Mouse (Mus musculus) embryo, embryonic 11.5 days (tissue): ENCODE results near the gene Pdgfa.

Experiments
- DNase-seq: peaks from one replicate; pipeline ENCODE4 v3.0.0-alpha.2; 2012; ENCODE audit warnings: low read depth, low spot score

Pdgfa gene

DNA sequence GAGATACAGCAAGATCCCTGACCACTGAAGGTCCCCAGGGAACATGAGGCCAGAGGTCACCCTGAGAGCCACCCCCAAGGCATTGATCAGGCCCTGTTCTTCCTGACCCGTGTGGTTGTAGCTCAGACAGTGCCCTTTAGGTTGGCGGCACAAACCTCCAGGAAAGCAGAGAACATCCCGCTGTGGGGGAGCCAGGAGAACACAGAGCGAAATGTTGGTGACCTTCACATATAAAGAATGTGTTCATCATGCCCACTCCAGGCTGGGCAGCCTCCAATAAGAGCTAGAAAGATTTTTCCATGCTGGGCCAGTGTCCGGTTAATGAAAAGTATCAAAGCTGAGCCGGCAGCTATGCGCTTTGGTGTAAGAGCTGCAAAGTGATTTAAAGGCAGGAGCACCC lies 43.2 kb downstream of the Pdgfa start:
- no peak for DNase-seq

GRCm38 (mm10) chr5:138952969-138953368 lies 44.2 kb downstream of the Pdgfa start:
- DNase-seq = no peak

GRCm38 (mm10) chr5:138951305-138951704 lies 45.9 kb downstream of the Pdgfa start:
- DNase-seq = no peak

DNA sequence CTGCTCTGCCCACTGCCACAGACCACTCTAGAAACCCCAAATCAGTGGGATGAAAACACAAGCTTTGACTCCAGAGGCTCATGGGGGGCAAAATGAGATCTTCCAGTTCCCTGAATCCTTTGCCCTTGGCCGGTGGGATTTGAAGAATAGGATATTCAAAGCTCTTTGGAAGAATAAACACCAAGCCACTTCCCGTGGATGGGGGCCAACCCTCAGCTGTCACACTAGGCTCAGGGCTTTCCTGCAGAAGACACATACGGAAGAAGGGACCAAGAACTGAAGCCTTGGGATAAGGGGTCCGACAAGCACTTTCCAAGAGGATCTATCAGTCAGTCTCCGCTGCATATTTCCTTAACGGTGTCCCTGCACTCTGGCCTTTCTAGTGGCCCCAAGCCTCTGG lies 48.0 kb downstream of the Pdgfa start:
- DNase-seq = no peak

- no peak for DNase-seq
These were observed 48.9 kb downstream of the Pdgfa start for GRCm38 (mm10) chr5:138948031-138948980.

DNA sequence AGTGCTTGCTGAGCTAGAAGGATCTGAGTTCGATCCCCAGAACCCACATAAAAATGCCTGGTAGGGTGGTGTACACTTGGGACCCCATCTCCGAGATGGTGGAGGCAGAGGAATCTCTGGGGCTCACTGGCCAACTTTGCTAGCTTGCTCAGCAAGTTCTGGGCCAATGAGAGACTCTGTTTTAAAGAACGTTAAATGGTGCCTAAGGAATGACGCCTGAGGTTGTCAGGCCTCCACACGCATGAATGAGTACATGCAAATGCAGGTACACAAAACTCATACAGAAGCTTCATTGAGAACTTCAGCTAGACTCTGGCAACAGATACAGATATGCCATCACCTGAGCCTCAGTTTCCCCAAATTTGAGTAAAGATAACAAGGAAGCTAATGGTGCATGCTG lies 49.7 kb downstream of the Pdgfa start:
- no peak for DNase-seq

- no peak for DNase-seq
These were observed 50.2 kb downstream of the Pdgfa start for GRCm38 (mm10) chr5:138946931-138947330.

DNA sequence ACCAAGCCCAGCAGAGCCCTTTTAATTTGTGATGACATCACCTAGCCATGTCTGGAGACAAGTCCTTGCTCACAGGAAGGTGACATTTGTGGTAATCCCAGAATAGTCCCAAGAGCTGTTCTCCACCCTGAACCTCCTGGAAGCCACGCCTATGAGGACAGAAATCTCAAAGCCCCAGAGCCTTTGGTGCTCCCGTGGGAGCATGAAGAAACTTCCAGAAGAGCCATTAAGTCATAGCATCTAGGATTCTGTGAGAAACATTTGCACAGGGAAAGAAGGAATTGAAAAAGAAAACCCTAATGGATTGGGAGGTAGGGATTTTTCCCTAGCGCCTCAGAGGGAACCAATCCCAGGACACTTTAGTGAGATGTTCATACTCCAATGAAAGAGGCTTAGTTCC lies 52.2 kb downstream of the Pdgfa start:
- no peak for DNase-seq

- no peak for DNase-seq
These were observed 52.6 kb downstream of the Pdgfa start for GRCm38 (mm10) chr5:138944551-138944950.

DNA sequence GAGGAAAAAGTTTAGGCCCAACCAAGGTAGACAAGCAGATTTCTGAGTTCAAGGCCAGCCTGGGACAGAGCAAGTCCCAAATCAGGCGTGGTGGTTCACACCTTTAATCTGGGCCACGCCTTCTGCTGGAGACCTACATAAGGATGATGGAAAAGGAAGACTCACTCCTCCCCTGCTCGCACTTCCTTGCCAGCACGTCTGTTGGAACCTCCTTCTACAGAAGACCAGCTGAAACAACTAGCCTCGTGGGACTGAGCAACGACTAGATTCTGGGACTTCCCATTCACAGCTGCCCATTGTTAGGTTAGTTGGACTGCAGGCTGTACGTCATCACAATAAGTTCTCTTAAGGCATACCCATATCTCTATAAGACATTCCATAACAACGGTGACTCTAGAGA lies 55.3 kb downstream of the Pdgfa start:
- no peak for DNase-seq

GRCm38 (mm10) chr5:138940576-138940975 lies 56.6 kb downstream of the Pdgfa start:
- no peak for DNase-seq

DNA sequence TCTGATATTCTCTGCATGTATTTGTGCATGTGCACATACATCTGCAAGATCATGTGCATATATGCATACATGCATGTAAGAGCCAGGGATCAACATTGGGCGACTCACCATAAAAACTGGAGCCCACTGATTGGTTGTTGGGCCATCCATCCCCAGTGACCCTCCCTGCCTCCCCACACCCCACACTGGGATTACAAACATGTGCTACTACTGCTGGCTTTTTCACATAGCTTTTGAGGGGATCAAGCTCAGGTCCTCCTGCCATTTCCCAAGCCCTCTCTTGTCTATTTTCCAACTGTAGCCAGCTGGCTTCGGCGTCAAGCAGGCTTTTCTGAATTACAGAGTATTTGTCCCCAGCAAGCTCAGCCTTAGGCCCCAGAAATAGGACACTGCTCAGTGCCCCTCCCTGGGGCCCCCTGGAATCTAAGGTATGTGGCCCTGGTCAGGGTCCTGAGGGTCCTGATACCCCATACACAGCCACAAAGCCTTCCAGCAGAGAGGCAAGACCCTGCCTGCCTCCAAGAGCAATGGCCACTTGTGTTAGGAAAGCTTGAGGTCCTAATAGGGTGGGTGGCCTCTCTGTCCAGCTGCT lies 58.5 kb downstream of the Pdgfa start:
- no peak for DNase-seq

DNA sequence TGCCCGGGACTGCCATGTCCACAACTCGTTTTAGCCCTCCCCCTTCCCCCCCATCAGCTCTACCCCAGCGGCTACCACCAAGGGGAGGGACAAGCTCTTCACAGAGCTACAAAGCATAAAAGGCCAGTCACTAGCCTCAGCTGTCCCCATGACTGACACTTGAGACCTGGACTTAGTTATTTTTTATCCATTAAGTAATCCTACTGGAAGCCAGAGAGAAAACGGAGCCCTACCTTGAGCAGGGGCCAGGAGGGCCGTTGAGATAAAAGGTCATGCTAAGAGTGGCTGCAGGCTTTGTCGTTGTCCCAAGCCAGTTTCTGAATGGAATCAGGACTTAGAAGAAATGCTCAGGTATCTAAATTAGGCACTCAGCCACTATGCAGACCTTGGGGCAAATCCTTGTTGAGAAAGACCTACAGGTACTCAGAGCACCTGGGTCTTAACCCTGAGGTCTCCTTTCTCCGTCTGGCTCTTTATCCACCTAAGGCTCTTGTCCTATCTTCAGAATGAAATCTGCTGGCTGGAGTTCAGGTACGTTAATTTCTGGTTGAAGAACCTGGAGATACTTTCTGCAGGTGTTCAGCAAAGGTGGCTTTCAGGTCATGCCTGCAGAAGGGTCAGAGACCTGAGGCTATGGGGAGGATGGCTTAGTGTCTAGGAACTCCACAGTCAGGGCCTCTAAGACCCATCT lies 60.6 kb downstream of the Pdgfa start:
- no peak for DNase-seq

DNA sequence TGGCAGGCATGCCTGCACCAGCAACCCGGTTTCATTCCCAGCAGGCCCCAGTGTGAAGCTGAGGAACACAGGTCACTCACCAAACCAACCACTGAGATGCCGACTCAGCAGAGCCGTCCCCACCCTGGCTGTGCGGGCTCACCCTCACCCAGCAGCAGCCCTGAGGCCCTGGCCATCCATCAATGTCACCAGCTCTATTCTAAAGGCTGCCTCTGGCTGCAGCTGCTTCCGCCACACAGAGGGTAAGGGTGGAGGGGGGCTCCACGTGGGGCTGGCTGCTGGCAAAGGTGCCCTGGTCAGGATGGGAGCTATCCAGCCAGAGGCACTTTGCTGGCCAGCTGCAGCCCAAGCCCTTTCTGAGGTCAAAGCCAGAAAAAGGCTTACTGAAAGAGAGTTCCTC lies 62.6 kb downstream of the Pdgfa start:
- no peak for DNase-seq

DNA sequence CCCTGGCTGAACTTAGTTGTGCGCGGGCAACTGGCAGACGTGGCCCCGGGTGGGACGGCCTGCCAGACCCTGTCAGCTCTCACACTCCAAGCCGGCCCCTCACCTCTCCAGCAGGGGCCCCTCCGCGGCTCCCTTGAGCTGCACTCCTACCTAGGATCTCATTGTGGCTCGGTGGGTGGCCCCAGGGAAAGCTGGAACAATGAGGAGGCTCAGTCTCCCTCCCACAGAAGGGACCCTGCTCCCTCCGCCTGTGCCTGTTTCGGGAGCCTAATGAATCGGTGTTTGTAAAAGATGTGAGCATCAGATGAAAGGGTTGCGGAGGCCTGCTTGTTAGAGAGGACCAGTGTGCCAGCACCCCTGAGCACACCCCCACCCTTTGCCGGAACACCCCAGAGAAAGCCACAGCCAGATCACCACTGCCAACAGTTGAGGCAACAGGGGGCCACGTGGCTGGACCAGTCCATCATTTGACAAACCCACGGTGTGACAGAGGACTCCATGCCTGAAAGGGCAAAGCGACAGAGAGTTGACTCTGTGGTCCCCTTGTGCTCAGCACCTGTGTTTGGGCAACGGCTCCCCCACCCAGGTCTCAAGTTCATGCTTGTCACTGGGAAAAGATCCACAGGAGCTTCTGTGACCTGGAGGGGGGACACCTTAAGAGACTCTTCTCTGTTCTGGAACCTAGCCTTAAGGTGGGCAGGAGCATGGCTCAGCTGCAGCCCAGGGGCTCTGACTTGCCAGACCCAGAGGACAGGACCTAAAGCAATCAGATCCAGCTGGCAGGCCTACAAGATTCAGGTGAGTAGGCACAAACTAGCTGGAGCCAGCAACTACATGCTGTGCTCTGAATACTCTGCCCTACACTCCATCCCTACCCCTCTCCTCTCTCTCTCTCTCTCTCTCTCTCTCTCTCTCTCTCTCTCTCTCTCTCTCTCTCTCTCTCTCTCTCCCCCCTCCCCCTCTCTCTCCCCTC lies 64.4 kb downstream of the Pdgfa start:
- DNase-seq = no peak

DNA sequence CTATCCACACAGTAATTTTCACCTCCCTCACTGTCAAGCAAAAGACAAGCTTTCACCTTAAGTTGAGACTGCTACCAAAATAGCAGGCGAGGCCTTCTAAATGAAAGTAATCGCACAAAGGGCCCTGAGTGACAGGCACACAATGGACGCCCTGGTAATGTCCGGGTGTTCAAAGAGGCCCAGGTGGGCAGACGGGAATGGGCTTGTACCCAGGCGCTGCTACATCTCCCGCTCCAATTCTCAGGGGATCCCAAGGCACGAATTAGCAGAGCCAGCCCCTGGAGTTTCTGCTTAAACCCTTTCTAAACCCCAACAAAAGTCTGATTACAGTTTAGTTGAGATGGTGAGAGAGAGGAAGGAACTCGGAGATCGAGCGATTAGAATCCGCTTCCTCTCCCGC lies 65.3 kb downstream of the Pdgfa start:
- DNase-seq = no peak

GRCm38 (mm10) chr5:138929879-138930507 lies 67.2 kb downstream of the Pdgfa start:
- DNase-seq = no peak
